Mouse (Mus musculus) layer of hippocampus, postnatal 10 days (tissue): Measurements from ENCODE around the gene Golga3. TPM values are rescaled to one million over a fixed set of nuclear protein-coding genes. Genes with fewer than 3 reads are reported as not detected.

Source experiments
- DNase-seq, 2 experiments: peaks; one replicate each; pipeline ENCODE4 v3.0.0; 2021; ENCODE audit warnings: low spot score in 2 of 2
- long read RNA-seq: library from polyadenylated mRNA; stranded (forward); transcript quantifications from one replicate; pipeline ENCODE4 v2.0.0, GENCODE M21; 2023
- total RNA-seq, 2 experiments: library from RNA; stranded (reverse); gene quantifications; 2 replicates each; pipeline ENCODE4 v1.2.3; 2021

The Golga3 gene
- total RNA-seq, result 10 to 100 TPM; 43.7 to 47.6 TPM
- long read RNA-seq, full-length matches to known transcripts, result 8 of 22 reads
- long read RNA-seq, partial matches to known transcripts, result 8 of 22 reads
- long read RNA-seq, other reads (novel, unspliced or antisense), result 6 of 22 reads

DNA sequence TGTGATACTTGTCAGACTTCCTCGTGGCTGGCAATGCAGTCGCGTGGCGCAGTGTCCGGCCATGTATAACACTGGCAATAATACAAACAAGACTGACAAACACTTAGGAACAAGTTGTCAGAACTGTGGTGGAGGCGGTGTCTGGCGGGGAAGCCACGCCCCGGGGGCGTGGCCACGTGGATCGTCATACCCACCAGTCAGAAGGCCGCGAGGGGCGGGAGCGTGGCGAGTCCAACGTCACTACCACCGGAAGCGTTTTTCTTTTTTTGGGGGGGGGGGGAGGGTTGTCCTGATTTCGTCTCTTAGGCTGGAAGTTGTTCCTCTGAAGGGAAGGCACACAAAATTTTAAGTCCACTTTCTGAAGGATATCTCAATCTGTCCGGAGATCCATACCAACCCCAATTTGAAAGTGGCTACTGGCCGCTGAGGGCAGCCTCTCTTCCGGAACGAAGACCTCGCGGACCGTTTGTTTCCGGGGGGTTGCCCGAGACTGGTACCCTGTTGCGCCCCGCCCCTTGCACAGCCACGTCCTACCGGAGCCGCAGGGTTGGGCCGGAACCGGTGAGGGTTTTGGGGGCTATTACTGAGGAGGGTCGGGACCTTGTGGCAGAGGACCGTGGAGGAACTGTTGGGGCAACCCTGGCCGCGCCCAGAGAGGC, at the start of gene Golga3:
Golga3 (plus strand) TSS at position 340 of the 659 bp plus-strand sequence.
- DNase-seq, result peak; percentile 88 to 90

DNA sequence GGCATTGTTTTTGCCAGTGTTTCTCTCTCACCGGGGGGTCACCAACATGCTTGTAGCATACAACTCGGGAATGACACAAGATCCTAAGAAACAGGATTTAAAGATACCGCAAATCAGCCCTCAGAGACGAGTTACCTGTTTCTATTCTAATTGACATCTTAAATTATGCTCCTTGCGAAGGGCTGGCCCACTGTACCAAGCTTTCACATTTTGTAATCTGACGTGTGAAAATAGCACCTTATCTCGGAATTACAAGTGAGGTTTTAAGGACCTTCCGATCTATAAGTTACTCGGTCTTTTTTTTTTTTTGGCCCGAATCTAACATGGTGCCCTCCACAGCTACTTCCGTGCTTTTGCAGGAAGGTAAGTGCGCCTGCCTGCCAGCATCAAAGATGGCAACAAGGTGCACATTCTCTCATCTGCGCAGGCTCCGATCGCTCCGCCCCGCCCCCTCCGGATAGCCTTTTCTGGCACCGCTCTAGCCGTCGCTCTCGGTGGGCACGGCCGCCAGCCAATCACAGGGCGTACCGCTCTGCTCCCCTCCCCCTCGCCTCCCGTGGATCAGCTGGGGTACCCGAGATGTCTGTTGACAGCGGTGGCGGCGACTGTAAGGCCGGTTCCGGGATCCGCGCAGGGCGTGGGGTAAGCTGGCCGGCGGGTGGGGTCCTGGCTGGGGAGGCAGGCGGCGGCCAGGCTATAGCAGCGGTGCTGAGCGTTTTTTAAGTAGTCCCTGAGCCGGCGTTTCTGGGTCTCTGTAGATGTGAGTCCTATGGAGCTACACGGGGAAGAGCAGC, 41.0 kb upstream of the Golga3 start, which contains the start of gene Chfr:
Chfr (plus strand) TSS at position 550 of the 794 bp plus-strand sequence.
- DNase-seq, result peak; percentile 99 to 100

DNA sequence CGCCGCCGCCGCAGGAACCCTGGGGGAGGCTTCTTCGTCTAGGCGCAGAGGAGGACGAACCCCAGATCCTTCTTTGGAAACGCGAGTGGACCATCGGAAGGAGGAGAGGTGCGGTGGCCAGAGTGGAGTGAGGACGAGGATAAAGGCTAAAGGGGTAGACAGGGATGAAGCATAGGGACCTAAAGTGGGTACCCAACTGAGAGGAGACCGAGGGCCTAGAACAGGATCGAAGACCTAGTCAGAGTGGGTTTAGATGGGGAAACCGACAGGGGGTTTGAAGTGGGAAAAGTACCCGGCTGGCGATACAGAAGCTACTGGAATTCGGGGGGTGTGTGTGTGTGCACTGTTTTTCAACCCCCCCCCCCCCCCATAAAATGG, 40.4 kb upstream of the Golga3 start:
- no peak for DNase-seq

DNA sequence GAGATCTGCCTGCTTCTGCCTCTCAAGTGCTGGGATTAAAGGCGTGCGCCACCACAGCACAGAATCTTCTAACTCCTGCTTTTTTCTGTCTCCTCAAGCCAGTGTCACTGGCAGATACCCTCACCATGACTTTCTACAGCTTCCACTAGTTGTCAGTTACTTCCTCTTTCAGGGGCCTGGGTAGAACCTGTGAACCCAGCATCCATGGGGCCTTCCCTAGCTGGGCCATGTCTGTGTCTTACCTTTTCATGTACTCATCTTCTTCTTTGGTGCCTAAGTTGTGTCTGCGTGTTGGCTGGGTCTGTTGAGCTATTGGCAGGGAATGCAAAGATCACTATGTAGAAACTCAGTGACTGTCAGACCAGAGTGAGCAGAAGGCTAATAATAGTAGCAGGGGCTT, 38.7 kb upstream of the Golga3 start:
- no peak for DNase-seq

DNA sequence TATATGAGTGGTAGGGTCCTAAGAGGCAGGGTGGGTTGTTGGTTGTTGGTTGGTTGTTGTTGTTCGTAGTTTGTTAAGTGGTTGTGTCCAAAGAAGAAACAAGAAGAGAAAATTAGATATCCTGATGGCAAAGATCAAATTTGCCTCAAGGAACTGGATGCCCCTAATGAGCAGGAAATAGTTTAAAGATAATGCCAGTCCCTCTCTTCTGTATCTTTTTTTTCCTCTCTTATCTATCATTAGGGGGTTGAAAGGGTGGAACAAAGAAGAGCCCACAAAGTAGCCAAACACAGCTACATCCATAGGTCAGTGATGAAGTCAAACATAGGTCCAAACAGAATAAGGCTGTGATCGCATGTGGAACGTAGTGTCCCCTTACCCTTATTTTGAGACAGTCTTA, 37.2 kb upstream of the Golga3 start:
- no peak for DNase-seq

DNA sequence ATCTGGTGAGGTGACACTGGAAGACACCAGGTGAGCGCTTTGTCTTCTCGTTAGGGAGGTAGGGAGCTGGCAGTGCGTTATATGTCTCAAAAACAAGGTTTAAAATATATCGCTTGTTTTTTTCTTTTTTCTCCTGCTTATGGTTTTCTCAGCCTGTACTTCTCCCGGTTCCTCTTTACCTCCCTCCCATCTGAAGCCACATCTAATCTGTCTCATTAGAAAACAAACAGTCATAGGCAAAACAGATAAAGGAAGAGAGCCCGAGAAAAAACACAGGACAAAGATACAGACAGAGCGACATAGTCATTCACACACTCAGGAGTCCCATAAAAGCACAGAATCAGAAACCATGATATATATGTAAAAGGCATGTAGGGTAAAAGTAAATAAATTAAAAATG, 36.1 kb upstream of the Golga3 start:
- DNase-seq, result no peak

DNA sequence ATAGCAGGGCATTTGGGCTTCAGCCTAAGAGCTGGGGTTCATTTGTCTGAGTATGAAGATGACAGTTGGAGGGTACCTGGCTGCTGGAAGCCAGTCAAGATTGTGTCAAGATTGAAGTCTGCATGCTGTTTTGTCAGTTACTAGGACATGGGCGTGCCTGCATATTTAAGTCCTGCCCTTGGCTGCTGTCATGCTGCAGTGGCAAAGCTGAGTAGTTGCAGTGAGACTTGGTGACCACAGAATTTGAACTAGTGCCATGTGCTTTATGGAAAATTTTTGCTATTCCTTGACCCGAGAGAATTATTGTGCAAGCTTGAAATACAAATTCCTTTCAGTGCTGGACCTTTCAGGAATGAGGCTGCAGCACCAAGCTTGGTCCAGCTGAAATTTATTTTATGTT, 34.2 kb upstream of the Golga3 start:
- no peak for DNase-seq

DNA sequence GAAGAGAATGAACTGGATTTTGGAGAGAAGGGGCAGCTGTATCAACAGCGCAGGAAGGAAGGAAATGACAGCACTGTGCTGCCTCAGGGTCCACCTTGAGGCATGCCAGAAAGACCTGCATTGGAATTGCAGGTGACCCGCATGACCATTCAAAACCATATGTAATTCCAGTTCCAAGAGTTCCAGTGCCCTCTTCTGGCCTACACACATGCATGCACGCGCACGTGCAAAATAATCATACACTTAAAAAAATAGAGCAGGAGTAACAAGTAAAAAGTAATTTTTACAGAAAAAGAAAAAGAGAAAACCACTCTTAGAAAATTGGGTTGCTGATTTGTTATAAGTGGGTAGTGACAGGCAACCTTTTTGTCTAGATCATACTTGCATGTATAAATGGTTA, 33.5 kb upstream of the Golga3 start:
- no peak for DNase-seq

DNA sequence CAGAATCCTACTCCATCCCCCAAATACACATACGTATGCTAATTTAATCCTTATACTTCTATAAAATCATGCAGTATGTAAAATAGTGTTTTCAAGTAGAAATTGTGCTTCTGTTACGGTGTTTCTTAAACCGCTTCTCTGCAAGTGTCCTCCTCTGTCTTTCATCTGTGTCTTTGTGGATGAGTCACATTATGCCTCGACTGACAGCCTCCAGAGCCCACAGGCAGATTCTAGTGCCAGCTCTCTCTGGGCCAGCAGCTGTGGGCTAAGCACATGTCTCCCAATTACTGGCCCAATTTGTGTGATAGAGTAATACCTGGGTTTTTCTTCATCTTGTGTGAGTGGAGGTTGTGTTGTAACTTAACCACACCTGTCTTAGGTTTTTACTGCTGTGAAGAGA, 7.1 kb upstream of the Golga3 start:
- DNase-seq, result no peak

DNA sequence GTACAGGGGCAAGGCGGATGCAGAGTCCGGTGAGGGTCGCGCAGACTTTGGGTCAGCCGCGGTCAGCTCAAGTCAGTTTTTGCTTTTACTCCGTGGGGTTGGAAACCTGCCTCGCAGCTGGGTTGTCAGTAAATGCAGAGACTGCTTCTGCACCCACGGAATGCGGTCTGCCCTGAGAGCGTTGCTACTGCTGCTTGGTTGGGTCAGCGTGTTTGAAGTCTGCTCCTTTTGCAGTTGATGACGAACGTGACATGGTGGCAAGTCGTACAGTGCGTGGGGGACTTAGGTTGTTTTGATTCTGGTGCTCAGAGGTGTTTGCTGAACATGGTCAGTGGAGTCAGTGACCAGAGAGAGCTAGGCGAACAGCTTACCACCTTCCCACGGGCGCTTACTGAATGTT, 520 bp downstream of the Golga3 start:
- DNase-seq, result no peak

DNA sequence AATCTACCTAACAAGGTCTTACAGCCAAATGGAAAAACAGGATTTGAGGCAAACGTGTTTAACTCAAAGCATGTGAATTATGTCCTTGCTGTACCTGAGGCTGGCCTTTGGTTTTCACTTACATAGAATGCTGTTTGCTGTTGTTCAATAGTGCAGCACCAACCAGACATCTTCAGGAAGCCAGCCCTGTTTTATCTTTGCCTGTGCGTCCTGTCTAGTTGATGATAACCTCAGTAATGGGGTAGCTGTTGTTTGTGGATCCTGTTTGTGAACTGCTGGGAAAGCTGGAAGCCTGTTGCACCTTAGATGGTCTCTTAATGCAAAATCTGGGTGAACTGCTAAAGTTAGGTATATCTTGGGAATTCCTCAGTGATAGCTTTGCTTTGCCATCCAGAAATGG, 2.1 kb downstream of the Golga3 start:
- no peak for DNase-seq

DNA sequence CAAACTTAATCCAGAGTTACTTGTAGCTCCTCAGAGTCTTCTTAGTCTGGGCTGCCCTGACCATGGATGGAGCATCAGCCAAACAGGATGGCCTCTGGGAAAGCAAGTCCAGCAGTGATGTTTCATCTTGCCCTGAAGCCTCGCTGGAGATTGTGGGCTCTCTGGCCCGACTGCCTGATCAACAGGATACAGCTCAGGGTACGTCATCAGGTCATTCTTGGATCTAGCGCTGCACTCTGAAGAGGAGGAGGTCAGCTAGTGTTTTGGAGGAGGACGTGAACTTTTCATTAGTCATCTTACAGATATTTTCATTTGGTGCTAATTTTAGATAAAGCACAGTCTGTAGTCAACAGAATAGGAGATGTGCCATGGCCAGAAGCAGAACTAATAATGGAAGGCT, 5.2 kb downstream of the Golga3 start:
- DNase-seq, result no peak

DNA sequence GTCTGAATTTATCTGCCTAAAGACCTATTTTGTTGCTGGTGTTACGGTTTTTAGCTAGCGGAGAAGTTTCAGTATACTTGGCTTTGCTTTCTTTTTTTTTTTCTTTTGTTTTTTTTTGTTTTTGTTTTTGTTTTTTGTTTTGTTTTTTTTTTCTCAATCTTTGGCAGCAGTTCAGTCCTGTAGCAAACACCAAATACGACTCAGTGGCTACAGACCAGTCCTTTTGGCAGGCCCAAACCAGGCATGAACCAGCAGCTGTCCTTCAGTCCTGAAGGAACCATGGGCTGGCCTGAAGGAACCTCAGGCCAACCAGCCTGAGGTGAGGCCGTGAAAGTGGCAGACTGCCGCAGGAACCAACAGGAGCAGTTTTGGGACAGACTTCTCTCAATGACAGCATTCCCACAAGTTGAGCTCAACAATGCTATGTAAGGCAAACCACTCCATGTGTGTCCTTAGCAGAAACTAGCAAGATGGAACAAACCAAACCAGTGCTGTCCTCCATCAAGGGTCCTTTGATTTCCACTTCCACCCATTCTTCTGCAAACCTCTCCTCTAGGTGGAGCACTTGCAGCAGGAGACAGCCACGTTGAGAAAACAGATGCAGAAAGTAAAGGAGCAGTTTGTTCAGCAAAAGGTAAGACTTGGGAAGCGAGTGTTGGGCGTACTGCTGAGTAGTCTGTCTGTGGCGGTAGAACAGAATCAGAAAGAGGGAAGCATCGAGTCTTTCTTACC, 26.8 kb downstream of the Golga3 start:
- DNase-seq, result no peak

DNA sequence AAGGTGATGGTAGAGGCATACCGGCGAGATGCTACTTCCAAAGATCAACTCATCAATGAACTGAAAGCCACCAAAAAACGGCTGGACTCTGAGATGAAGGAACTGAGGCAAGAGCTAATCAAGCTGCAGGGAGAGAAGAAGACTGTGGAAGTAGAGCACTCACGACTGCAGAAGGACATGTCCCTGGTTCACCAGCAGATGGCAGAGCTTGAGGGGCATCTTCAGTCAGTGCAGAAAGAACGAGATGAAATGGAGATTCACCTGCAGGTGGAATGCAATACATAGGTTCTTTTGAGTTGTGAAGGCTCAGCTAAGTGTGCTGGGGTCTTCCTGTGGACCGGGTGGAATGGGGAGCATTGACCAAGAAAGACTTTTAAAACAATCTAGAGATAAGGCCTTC, 28.3 kb downstream of the Golga3 start:
- DNase-seq, result no peak

DNA sequence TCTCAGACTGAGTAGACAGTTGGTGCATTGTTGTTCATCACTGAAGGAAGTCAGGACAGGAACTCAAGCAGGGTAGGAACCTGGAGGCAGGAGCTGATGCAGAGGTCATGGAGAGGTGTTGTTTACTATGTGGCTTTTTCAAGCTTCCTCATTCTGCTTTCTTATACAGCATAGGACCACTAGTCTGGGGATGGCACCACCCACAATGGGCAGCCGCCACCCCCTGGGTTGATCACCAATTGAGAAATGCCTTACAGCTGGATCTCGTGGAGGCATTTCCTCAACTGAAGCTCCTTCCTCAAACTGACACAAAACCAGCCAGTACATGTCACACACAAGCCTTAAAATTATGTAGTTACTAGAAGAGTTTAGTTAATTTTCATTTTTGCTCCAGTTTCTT, 34.8 kb downstream of the Golga3 start:
- DNase-seq, result no peak

DNA sequence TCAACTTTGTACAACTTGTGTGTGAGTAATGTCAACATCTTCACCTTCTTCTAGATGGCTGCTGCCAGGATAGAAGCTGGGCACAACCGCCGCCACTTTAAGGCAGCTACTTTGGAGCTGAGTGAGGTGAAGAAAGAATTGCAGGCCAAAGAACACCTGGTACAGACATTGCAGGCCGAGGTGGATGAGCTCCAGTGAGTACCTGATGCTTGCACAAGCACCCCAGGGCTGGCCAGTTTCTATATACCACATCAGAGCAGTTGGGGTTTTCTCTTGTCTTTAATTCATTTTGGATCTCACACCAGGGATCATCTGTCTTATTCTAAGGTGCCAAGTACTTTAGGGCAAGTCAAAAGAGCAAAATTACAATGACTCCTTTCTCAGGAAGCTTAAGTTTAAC, 40.3 kb downstream of the Golga3 start:
- no peak for DNase-seq

DNA sequence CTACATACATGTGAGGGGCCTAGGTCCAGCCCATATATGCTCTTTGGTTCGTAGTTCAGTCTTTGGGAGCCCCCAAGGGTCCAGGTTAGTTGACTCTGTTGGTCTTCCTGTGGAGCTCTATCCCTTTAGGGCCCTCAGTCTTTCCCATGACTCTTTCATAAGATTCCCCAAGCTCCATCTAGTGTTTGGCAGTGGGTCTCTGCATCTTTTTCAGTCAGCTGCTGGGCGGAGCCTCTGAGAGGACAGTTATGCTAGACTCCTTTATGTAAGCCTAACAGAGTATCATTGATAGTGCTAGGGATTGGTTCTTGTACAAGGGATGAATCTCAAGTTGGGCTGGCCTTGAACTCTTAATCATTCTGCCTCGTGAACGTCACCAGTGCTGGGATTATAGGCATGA, 43.8 kb downstream of the Golga3 start:
- DNase-seq, result no peak

DNA sequence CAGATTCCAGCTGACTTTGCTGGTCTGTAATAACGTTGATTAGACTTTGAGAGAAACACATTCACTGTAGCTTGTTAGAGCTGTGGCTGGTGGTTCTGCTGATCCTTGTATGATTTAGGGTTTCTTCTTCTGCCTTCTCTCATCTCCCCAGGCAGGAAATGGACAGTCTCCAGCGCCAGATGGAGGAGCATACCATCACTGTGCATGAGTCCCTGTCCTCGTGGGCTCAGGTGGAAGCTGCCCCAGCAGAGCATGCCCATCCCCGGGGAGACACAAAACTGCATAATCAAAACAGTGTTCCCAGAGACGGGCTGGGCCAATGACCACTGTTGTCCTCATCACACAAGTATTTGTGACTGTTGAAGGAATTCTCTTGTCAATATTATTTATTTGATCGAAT, 46.3 kb downstream of the Golga3 start:
- no peak for DNase-seq

DNA sequence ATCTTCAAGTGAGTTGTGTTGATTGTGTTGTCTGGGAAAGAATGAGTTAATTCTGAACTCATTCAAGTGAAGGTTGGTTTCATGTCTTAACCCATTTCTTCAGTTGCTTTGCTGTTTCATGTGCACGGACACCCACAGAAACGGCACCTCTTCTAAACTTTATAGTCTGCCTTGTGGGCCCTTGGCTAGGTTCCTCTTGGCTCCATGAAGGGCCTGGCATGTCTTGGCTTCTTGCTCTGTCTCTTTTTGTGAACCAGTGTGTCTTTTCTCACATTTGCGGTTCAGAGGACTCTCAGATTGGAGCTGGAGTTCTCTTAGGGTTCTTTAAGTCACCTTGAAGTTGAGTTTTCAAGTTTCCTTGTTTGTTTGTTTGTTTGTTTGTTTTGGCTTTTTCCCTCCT, 48.6 kb downstream of the Golga3 start:
- no peak for DNase-seq

DNA sequence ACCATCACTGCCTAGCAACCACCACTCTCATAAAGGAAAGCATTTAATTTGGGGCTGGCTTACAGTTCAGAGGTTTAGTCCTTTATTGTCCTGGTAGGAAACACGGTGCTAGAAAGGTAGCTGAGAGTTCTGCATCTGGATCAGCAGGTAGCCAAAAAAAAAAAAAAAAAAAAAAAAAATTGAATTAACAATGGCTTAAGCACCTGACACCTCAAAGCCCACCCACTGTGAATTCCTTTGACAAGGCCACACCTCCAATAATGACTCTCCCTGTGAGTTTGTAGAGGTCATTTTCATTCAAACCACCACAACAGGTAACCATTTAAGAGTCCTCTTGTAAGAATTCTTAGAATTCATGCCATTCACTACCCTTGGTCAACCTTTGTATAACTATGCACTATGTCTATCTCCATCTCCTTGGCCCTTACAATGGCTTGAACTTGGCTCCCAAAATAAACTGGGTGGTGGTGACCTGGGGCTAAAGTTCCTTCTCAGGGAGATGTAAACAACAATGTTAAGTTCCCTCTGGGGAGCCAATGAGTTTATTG, 50.9 kb downstream of the Golga3 start:
- no peak for DNase-seq

DNA sequence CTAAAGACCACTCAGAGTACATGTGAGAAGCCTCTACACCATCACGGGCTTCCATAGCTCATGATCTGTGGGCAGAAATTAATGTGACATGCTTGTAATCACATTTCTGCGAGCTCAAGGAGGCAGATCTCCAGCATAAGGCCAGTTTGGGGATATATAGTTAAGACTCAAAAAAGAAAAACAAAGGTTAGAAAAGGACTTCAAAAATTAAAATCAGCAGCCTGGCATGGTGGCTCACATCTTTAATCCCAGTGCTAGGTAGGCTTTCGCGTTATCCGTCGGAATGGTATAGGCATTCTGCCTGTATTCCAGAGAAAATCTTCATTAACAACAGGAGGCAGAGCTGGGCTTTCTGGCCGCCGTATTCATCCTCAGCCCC, 53.9 kb downstream of the Golga3 start:
- DNase-seq, result peak in 1 of 2 experiments; percentile 5
